Mouse (Mus musculus): ENCODE data around the gene Pfn3. TPM values are rescaled to one million over a fixed set of nuclear protein-coding genes. Genes with fewer than 3 reads are reported as not detected.
A peak's percentile ranks its signal among the peaks of the same experiment; 100 is the strongest.

Gene Pfn3
- polyA plus RNA-seq (2014; fragmentation: Nextera tagmentation; extraction: Ambion mirVana) = not detected in 2 replicates

GRCm38 (mm10) chr13:55414743-55415380 lies at the start of gene Pfn3:
Gene Pfn3, minus strand, starts transcription at chr13:55415232.
- Histone ChIP-seq H3K4me3 (ENCODE audit: low read depth, low read length) (peak within 1 kb of the TSS; percentile 32), H3K4me2 (ENCODE audit: low read depth, low read length, severe bottlenecking) (peak within 1 kb of the TSS; percentile 55), H3K9ac (ENCODE audit: low read length) (peak within 1 kb of the TSS; percentile 52; the same call in 1 of the 2 replicates), H3K27me3 (ENCODE audit: control insufficient read depth, insufficient read depth, low read length) (peaks cover 25% of the 10 kb centered on the region), H3K27ac (ENCODE audit: low read depth, low read length) (no peak within 1 kb of the TSS), H3K9me3 (ENCODE audit: control insufficient read depth, low read length) (no peaks in the 10 kb centered on the region), H3K36me3 (ENCODE audit: control insufficient read depth, insufficient read depth, low read length) (no peaks in the 10 kb centered on the region), H3K4me1 (replicated peaks; ENCODE audit: control insufficient read depth, insufficient read depth, low read length) (peaks cover 4% of the 10 kb centered on the region; the same call in 1 of the 2 replicates)
- WGBS = 9% methylated on average over 41 of the region's 41 CpGs
- ATAC-seq (replicated peaks; ENCODE audit: low FRiP score) (0 out of 2 replicates have a peak, but pooled peaks have one; percentile 24), DNase-seq (ENCODE audit: low spot score) (peak; percentile 78)

- WGBS = under 1% methylated on average over 71 of the region's 84 CpGs
- Histone ChIP-seq H3K4me2 (ENCODE audit: low read depth, low read length, severe bottlenecking) (peak within 1 kb of the TSS; percentile 94), H3K9me3 (ENCODE audit: control insufficient read depth, low read length) (no peaks in the 10 kb centered on the region), H3K4me1 (replicated peaks; ENCODE audit: control insufficient read depth, insufficient read depth, low read length) (peaks cover 26% of the 10 kb centered on the region), H3K27me3 (ENCODE audit: control insufficient read depth, insufficient read depth, low read length) (no peaks in the 10 kb centered on the region), H3K27ac (ENCODE audit: low read depth, low read length) (peak within 1 kb of the TSS; percentile 97), H3K9ac (ENCODE audit: low read length) (peak within 1 kb of the TSS; percentile 90), H3K36me3 (ENCODE audit: control insufficient read depth, insufficient read depth, low read length) (no peaks in the 10 kb centered on the region; the same call in 1 of the 2 replicates), H3K4me3 (ENCODE audit: low read depth, low read length) (peak within 1 kb of the TSS; percentile 66)
- DNase-seq (ENCODE audit: low spot score) (peak; percentile 93), ATAC-seq (replicated peaks; ENCODE audit: low FRiP score) (peak; percentile 84)
Observed at GRCm38 (mm10) chr13:55464027-55464884, 49.2 kb upstream of the Pfn3 start, which contains the start of gene Prr7. Gene Prr7, plus strand, starts transcription at chr13:55464267.

- H3K4me1 ChIP-seq (replicated peaks; ENCODE audit: control insufficient read depth, insufficient read depth, low read length) = peaks cover 22% of the 10 kb centered on the region
- H3K27ac ChIP-seq (ENCODE audit: low read depth, low read length) = peak overlapping the region; percentile 97
- no peaks in the 10 kb centered on the region; the same call in 1 of the 2 replicates for H3K36me3 ChIP-seq (ENCODE audit: control insufficient read depth, insufficient read depth, low read length)
- DNase-seq (ENCODE audit: low spot score) = no peak
- peak overlapping the region; percentile 94 for H3K4me2 ChIP-seq (ENCODE audit: low read depth, low read length, severe bottlenecking)
- 10% methylated on average over 14 of the region's 14 CpGs for WGBS
- no peaks in the 10 kb centered on the region for H3K9me3 ChIP-seq (ENCODE audit: control insufficient read depth, low read length)
- no peaks in the 10 kb centered on the region for H3K27me3 ChIP-seq (ENCODE audit: control insufficient read depth, insufficient read depth, low read length)
- peak overlapping the region; percentile 66 for H3K4me3 ChIP-seq (ENCODE audit: low read depth, low read length)
- ATAC-seq (replicated peaks; ENCODE audit: low FRiP score) = peak; percentile 8
- H3K9ac ChIP-seq (ENCODE audit: low read length) = peak overlapping the region; percentile 90
Observed at GRCm38 (mm10) chr13:55463399-55464026, 48.5 kb upstream of the Pfn3 start.

- Histone ChIP-seq H3K9ac (ENCODE audit: low read length) (no peak overlapping the region), H3K36me3 (ENCODE audit: control insufficient read depth, insufficient read depth, low read length) (no peaks in the 10 kb centered on the region; the same call in 1 of the 2 replicates), H3K4me2 (ENCODE audit: low read depth, low read length, severe bottlenecking) (no peak overlapping the region), H3K4me1 (replicated peaks; ENCODE audit: control insufficient read depth, insufficient read depth, low read length) (peaks cover 17% of the 10 kb centered on the region), H3K4me3 (ENCODE audit: low read depth, low read length) (no peak overlapping the region), H3K9me3 (ENCODE audit: control insufficient read depth, low read length) (no peaks in the 10 kb centered on the region), H3K27ac (ENCODE audit: low read depth, low read length) (no peak overlapping the region), H3K27me3 (ENCODE audit: control insufficient read depth, insufficient read depth, low read length) (no peaks in the 10 kb centered on the region)
- no peak for ATAC-seq (replicated peaks; ENCODE audit: low FRiP score)
- DNase-seq (ENCODE audit: low spot score) = no peak
- WGBS = 53% methylated on average over 2 of the region's 2 CpGs
Observed at GRCm38 (mm10) chr13:55462965-55463364, 47.9 kb upstream of the Pfn3 start.

GRCm38 (mm10) chr13:55451785-55452549 lies 36.9 kb upstream of the Pfn3 start:
- H3K4me1 ChIP-seq (replicated peaks; ENCODE audit: control insufficient read depth, insufficient read depth, low read length) = peaks cover 4% of the 10 kb centered on the region; the same call in 1 of the 2 replicates
- no peak for DNase-seq (ENCODE audit: low spot score)
- no peaks in the 10 kb centered on the region for H3K9me3 ChIP-seq (ENCODE audit: control insufficient read depth, low read length)
- ATAC-seq (replicated peaks; ENCODE audit: low FRiP score) = no peak
- WGBS = 96% methylated on average over 16 of the region's 16 CpGs
- H3K27me3 ChIP-seq (ENCODE audit: control insufficient read depth, insufficient read depth, low read length) = no peaks in the 10 kb centered on the region
- no peak overlapping the region for H3K27ac ChIP-seq (ENCODE audit: low read depth, low read length)
- no peak overlapping the region for H3K9ac ChIP-seq (ENCODE audit: low read length)
- H3K36me3 ChIP-seq (ENCODE audit: control insufficient read depth, insufficient read depth, low read length) = peaks cover 28% of the 10 kb centered on the region; the same call in 1 of the 2 replicates
- H3K4me3 ChIP-seq (ENCODE audit: low read depth, low read length) = no peak overlapping the region
- H3K4me2 ChIP-seq (ENCODE audit: low read depth, low read length, severe bottlenecking) = no peak overlapping the region

GRCm38 (mm10) chr13:55451296-55451695 lies 36.3 kb upstream of the Pfn3 start:
- WGBS = 90% methylated on average over 10 of the region's 10 CpGs

GRCm38 (mm10) chr13:55450511-55450980 lies 35.5 kb upstream of the Pfn3 start:
- Histone ChIP-seq H3K9me3 (ENCODE audit: control insufficient read depth, low read length) (no peaks in the 10 kb centered on the region), H3K4me3 (ENCODE audit: low read depth, low read length) (no peak overlapping the region), H3K4me1 (replicated peaks; ENCODE audit: control insufficient read depth, insufficient read depth, low read length) (peaks cover 8% of the 10 kb centered on the region; the same call in 1 of the 2 replicates), H3K36me3 (ENCODE audit: control insufficient read depth, insufficient read depth, low read length) (peaks cover 24% of the 10 kb centered on the region; the same call in 1 of the 2 replicates), H3K9ac (ENCODE audit: low read length) (no peak overlapping the region), H3K27ac (ENCODE audit: low read depth, low read length) (no peak overlapping the region), H3K4me2 (ENCODE audit: low read depth, low read length, severe bottlenecking) (no peak overlapping the region), H3K27me3 (ENCODE audit: control insufficient read depth, insufficient read depth, low read length) (no peaks in the 10 kb centered on the region)
- no peak for DNase-seq (ENCODE audit: low spot score)
- WGBS = 95% methylated on average over 11 of the region's 11 CpGs
- no peak for ATAC-seq (replicated peaks; ENCODE audit: low FRiP score)

More at GRCm38 (mm10) chr13:55451296-55451695, 36.3 kb upstream of the Pfn3 start:
- no peak overlapping the region for H3K4me2 ChIP-seq (ENCODE audit: low read depth, low read length, severe bottlenecking)
- DNase-seq (ENCODE audit: low spot score) (no peak), ATAC-seq (replicated peaks; ENCODE audit: low FRiP score) (no peak)
- peaks cover 25% of the 10 kb centered on the region; the same call in 1 of the 2 replicates for H3K36me3 ChIP-seq (ENCODE audit: control insufficient read depth, insufficient read depth, low read length)
- no peaks in the 10 kb centered on the region for H3K9me3 ChIP-seq (ENCODE audit: control insufficient read depth, low read length)
- H3K4me3 ChIP-seq (ENCODE audit: low read depth, low read length) = no peak overlapping the region
- H3K4me1 ChIP-seq (replicated peaks; ENCODE audit: control insufficient read depth, insufficient read depth, low read length) = peaks cover 7% of the 10 kb centered on the region; the same call in 1 of the 2 replicates
- no peaks in the 10 kb centered on the region for H3K27me3 ChIP-seq (ENCODE audit: control insufficient read depth, insufficient read depth, low read length)
- no peak overlapping the region for H3K27ac ChIP-seq (ENCODE audit: low read depth, low read length)
- no peak overlapping the region for H3K9ac ChIP-seq (ENCODE audit: low read length)

All from forebrain, embryonic 11.5 days (tissue).